Mouse (Mus musculus): ENCODE measurements at regions not wholly inside any gene's neighbourhood (a gene's known extent, or its start where the extent isn't known, plus 50 kb on each side); places are given as distances from the start of the nearest gene placed in this dataset.

GRCm38 (mm10) chr2:135606306-135606705 is 52.5 kb upstream of the Plcb4 start:
- DNase-seq (ENCODE audit: low read depth, low spot score) = no peak
